Mouse (Mus musculus) cerebellum, adult 11-12 months (tissue): ENCODE results near the gene Cyp26c1.

ENCODE experiments used
- DNase-seq: peaks from one replicate; pipeline ENCODE4 v3.0.0; 2022

Cyp26c1 gene

GRCm38 (mm10) chr19:37685281-37685680 is at the start of gene Cyp26c1:
TSS of gene Cyp26c1 (plus strand) at chr19:37685581.
- DNase-seq = no peak

DNA sequence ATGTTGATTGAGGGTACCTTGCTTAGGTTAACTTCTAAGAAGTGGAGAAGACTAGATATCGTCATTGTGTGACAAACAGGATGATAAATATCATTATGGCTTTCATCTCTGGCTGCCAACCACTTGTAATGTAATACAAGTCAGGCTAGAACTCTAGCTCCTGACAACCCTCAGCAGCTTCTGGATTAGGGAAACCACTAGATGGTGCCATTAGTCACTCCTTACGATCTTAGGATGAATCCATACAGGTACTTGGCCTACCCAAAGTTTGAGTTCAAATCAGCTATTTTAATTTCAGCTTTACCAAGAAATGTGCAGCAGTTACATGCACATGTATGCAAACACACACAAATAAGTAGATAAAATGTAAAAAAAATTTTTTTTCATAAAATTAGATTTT is 37.4 kb upstream of the Cyp26c1 start:
- no peak for DNase-seq

DNA sequence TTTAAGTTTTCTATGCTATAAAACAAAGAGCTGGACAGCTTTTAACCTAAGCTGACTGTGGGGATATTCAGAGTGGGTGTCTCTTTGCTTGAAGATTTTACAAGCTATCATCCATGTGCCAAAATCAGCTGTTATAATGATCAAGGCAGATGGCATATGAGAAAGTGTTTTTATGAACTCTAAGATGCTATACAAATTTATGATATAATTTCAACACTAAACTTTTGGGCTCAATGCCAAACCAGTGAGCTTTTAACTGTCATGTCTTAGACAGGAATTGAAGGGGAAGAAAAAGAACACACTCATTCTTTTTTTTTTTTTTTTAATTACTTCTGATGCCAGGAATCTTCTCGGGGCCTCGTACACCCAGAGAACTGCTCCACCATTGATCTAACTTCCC is 34.9 kb upstream of the Cyp26c1 start:
- DNase-seq = no peak

- no peak for DNase-seq
Measured at GRCm38 (mm10) chr19:37654012-37654411, 31.4 kb upstream of the Cyp26c1 start.

- DNase-seq = no peak
Measured at GRCm38 (mm10) chr19:37656441-37656840, 28.9 kb upstream of the Cyp26c1 start.

- DNase-seq = no peak
Measured at GRCm38 (mm10) chr19:37665256-37665655, 20.1 kb upstream of the Cyp26c1 start.

DNA sequence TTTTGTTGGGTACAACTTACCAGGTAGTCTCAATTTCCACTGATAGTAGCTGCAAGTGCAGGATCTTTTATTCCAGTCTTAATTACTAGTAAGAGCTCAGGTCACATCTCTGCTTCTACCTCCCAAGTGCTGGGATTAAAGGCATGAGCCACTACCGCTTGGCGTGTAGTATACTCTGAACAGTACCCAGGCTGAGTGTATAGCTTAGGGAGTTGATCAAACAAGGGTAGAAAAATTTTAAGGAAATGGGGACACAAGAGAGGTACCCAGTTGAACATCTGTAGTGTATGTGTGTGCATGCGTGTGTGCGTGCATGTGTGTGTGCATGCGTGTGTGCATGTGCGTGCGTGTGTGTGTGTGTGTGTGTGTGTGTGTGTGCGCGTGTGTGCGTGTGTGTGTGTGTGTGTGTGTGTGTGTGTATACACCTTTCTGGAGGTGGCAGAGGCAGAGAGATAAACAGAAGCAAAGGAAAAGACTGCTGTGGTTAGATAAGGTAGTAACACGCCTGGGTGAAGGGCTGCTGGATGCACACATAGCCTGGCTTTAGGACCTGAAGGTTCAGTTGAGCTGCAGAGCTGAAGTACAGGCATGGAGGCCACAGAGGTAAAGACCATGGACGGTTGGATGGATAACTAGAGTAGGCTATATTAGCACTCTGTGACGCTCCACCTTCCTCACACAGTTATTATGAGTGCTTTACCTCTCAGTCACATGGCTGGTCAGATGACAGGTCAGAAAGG is 17.4 kb upstream of the Cyp26c1 start:
- DNase-seq = no peak

DNA sequence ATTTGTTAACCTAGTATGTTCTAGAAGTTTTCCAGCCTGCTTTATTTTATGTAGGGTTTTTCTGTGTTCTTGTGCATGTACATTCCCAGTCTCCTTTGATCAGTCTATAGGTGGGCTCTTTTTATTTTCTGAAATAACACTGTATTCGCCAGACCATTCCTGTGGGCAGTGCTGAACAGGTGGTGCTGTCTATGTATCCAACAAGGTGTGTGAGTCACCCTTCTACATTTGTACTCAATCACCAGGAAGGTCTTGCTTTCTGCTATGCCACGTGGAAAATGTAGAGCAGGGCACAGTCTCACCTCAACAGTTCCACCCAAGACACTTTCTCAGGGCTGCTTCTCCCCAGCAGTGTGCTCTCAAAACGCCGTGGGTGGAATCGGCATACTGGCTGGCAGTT is 16.7 kb upstream of the Cyp26c1 start:
- DNase-seq = no peak

DNA sequence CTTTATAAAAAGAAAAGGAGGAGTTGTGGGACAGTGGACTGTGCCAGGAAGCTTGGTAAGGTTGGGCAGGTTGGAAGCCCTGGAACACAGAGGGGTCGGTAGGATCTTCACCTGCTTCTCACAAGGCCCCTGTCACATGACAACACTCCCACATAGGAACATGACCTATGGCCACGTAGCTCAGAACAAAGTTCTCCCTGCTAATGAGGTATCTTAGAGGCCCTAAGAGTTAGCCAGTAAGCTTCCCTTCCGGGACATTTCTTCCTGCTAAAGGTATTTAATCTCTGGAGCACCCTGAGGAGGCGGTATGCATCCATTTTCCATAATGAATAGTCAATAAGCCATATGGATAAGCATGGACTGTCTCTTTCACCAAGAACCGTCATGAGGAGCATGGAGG is 15.9 kb upstream of the Cyp26c1 start:
- no peak for DNase-seq

DNA sequence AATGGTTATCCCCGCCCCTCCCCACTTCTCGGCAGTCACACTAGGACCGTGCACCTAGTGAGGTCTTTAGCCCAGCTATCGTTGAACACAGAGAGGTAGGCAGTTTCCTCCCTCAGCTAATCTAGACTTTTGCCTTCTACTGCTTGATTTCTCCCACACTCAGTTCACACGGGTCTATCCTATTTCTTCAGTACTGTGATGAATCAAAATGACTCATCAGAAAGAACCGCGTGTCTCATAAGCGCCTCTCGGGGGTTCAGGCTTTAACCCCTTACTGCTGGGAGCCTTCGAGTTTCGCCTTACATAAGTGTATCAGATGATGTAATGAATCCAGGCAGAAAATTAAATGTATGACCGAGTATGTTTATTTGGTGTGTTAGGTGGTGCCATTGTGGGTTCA is 12.0 kb upstream of the Cyp26c1 start:
- no peak for DNase-seq

DNA sequence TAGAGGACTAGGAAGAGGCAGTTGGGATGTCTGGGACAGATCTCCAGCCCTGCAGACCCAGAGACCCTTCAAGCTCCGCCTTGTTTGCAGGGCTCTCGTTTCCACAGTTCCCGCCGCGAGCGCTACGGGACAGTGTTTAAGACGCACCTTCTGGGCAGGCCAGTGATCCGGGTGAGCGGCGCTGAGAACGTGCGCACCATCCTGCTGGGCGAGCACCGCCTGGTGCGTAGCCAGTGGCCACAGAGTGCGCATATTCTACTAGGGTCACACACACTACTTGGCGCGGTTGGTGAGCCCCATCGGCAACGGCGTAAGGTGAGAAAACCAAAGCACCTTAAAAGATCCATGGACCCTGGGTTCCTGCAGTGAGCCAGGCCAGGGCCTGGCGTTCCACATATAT is 966 bp downstream of the Cyp26c1 start:
- DNase-seq = no peak

GRCm38 (mm10) chr19:37686941-37687850 is 1.8 kb downstream of the Cyp26c1 start:
- no peak for DNase-seq

- DNase-seq = no peak
Measured at GRCm38 (mm10) chr19:37689478-37689877, 4.1 kb downstream of the Cyp26c1 start.

DNA sequence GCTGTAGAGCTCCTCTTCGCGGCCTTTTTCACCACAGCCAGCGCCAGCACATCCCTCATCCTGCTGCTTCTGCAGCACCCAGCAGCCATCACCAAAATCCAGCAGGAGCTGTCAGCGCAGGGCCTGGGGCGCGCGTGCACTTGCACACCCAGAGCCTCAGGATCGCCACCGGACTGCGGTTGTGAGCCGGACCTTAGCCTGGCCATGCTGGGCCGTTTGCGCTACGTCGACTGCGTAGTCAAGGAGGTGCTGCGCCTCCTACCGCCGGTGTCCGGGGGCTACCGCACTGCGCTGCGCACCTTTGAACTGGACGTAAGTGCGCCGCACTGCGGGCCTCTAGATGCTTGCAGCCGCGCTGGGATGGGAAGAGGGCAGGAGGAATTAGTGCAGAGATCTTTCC is 5.3 kb downstream of the Cyp26c1 start:
- DNase-seq = no peak

DNA sequence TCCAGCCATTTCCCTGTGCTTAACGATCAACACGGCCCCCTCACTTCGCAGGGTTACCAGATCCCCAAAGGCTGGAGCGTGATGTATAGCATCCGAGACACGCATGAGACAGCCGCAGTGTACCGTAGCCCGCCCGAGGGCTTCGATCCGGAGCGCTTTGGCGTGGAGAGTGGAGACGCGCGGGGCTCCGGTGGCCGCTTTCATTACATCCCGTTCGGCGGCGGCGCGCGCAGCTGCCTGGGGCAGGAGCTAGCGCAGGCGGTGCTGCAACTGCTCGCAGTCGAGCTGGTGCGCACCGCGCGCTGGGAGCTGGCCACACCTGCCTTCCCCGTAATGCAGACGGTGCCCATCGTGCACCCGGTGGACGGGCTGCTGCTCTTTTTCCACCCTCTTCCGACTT is 7.5 kb downstream of the Cyp26c1 start:
- DNase-seq = no peak

DNA sequence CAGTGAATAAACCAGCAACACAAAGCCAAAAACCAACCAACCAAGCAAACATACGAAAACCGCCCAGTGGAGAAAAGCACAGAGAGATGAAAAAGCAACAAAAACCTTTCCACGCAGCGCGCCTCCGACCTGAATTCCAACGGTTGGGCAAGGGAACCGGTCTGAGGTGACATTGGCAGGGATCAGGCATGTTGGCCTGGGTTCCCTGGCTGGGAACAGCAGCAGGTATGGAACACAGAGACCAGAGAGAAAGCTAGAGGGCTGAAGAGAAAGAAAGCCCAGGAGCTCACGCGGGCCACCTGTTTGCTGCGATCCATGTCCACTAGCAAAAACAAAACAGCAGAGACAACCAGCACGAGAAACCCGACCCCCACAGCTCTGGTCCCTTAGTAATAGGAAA is 9.8 kb downstream of the Cyp26c1 start:
- DNase-seq = no peak

GRCm38 (mm10) chr19:37695762-37696602 is 10.6 kb downstream of the Cyp26c1 start:
- DNase-seq = no peak

DNA sequence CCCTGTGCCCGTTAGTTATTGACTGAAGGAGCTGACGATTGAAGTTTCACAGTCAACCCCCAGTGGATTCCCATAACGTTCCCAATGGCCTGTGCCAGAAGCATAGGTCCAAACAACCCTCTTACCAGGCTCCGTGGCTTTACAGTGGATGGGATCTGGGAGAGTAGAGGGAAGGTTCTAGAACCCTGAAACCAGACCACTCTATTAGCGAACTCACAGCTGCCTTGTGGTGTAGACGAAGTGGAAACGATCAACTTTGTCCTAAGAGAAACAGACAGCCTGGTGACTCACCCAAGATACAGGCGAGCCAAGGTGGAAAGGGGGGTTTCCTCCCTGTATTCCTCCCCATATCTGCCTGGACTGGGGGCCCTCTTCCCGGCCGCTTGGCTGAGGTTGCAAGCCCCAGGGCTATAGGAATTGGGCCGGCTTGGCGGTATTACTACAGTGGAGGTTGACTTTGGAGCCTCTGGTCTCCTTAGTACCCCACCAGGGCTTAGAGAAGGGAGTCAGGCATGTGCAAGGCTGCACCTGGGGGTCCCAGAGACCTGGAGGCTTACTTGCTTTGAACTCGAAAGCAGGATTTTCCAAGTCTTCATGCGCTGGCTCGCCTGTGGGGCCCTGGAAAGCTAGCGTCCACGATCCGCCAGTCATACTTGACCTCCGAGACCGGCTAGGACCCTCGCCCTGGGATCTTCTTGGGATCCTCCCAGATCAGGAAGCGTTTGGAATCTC is 11.4 kb downstream of the Cyp26c1 start:
- no peak for DNase-seq

DNA sequence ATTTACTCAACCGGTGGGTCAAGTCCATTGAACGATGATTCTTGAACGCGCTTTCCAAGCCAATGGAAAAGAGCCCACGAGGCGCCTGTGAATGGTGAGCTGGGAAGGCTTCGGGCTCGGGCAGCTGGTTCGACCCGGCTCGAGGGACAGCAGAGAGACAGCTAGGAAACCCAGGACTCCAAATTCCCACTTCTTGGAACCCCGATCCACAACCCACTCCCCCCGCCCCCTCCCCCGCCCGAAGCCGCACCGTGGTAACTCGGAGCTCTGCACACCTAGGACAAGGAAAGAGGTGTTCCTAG is 11.9 kb downstream of the Cyp26c1 start:
- no peak for DNase-seq

DNA sequence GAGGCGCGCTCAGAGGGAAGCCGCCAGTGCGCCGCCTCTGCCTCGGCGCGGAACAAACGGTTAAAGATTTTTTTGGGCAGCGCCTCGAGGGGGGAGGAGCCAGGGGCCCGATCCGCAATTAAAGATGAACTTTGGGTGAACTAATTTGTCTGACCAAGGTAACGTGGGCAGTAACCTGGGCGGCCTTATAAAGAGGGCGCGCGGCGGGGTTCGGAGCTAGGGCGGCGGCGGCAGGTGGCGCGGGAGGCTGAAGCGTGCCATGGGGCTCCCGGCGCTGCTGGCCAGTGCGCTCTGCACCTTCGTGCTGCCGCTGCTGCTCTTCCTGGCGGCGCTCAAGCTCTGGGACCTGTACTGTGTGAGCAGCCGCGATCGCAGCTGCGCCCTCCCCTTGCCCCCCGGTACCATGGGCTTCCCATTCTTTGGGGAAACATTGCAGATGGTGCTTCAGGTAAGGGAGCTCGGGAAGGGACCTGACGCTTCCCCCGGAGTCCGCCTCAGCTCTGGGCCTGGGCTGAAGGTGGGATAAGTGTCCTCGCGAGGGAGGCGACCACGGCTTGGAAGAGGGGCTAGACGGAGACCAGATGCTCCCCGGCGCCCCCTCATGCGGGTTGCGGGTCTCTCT is 12.4 kb downstream of the Cyp26c1 start, which contains the start of gene Cyp26a1:
Gene Cyp26a1, plus strand, starts transcription at position 148 of the 622 bp plus-strand sequence.
- DNase-seq = no peak

DNA sequence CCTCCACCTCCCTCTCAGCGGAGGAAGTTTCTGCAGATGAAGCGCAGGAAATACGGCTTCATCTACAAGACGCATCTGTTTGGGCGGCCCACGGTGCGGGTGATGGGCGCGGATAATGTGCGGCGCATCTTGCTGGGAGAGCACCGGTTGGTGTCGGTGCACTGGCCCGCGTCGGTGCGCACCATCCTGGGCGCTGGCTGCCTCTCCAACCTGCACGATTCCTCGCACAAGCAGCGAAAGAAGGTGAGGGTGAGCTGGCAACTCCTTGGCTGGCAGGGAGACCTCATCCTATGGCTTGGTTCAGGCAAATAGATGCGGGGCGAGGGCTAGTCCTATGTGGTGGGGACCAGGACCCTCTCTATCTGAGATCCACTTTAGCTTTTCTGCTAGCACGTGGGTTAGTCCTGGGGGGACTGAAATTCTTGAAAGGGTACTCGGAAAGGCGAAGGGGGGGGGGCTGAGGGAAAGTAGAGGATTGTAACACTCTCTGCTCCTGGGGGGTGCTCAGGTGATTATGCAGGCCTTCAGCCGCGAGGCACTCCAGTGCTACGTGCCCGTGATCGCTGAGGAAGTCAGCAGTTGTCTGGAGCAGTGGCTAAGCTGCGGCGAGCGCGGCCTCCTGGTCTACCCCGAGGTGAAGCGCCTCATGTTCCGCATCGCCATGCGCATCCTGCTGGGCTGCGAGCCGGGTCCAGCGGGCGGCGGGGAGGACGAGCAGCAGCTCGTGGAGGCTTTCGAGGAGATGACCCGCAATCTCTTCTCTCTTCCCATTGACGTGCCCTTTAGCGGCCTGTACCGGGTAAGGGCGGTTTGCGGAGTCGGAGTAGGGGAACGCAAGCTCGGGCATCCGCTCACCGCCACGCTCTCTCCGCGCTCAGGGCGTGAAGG is 13.1 kb downstream of the Cyp26c1 start:
- no peak for DNase-seq
